Mouse (Mus musculus): ENCODE data around the gene Lrit2. TPM values are rescaled to one million over a fixed set of nuclear protein-coding genes. Genes with fewer than 3 reads are reported as not detected.

Gene Lrit2
- not detected for total RNA-seq (2021)

DNA sequence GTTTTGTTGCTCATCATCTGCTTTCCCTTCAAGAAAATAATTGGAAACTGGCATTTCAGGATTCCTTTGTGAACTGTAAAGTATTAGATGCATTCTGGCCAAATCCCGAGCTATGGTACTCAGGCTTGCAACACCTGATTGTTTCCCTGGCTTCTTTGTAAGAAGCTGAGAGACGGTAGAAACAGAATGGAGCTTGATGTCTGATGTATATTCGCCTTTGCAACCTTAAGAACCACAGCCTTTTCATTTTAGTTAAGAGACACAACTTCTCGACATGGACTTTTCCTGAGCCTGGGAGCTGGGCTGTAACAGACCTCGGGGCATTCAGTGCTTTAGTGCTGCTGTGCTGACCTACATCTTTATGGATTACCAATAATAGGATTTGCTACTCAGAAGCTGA is at the start of gene Lrit2:
Gene Lrit2 (plus strand): TSS at position 301 of the 400 bp plus-strand sequence.
- no peak for DNase-seq

DNA sequence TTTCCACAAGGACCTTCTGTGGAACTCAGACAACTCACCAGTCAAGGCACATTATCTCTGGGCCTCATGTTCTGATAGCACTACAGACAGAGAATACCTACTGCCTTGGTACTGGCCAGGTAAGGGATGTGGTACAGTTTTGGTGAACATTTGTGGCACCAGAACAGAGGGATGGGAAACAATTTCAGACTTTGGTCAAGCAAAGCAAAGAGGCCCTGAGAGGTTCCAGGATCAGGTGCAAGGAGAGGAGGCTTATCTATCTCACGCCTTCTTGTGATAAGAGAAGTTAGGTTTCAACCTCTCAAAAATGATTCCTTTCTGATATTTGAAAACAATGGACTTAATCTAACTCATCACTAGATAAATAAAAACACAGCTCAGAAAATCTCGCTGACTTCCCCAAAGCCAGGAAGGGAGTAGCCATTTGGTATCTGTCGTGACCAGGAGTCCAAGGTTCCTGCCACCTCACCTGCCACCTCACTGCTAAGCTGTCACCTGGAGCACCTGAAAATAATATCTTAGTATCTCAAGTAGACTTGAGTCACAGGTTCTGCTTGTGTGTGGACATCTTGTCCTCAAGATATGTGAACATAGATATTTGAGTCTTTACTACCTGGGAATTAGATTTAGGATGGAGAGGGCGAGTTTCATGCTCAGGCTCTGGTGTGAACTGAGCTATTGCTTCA is 40.3 kb upstream of the Lrit2 start:
- no peak for DNase-seq

DNA sequence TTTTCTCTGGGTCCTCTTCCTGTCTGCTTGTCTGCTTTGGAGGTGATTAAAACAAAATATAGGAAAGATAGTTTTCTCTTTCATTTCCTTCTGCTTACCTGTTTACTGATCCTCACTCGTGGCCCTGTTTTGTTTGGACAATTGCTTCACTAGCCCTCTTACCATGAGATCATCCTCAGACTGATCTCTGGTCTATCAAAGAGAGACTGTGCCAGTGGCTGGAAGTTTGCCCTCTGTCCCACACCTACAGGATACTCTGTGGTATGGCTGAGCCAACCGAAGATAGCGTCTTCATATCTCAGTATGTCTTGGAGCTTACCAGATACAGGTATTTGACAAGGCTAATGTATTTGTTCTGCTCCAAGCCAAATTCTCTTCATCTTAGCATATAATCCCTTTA is 39.8 kb upstream of the Lrit2 start:
- DNase-seq: no peak

GRCm38 (mm10) chr14:37028555-37028954 is 39.2 kb upstream of the Lrit2 start:
- no peak for DNase-seq

DNA sequence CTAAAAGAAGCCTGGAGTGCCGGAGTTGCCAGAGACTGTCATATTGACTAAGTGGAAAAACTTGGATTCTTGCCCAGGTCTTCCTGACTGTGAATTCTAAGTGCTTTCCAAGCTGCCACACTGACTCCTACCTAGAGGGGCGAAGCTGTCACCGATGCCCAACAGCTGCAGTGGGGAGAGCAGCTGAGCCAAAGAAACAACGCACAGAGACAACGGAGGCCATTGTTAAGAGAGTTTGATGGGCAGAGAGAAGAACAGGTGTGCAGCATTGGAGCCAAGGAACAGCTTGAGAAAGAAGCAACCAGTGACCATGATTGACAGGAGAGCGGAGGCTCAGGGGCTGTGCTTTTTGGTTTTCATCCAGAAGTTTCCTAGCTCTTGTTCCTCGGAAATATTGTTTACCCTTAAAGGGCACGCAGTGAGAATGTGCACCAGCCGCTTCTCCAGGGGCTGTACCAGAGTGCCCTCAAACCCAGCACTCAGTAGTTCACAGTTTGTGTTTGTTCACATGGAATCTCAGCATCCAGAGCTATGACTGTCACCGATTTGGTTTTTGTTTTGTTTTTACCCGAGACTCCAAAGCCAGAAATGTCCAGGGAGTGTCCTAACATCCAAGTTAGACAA is 35.1 kb upstream of the Lrit2 start:
- DNase-seq: no peak

- peak; percentile 74 for DNase-seq
Observed at GRCm38 (mm10) chr14:37033241-37033640, 34.5 kb upstream of the Lrit2 start.

- no peak for DNase-seq
Observed at GRCm38 (mm10) chr14:37034432-37034831, 33.3 kb upstream of the Lrit2 start.

DNA sequence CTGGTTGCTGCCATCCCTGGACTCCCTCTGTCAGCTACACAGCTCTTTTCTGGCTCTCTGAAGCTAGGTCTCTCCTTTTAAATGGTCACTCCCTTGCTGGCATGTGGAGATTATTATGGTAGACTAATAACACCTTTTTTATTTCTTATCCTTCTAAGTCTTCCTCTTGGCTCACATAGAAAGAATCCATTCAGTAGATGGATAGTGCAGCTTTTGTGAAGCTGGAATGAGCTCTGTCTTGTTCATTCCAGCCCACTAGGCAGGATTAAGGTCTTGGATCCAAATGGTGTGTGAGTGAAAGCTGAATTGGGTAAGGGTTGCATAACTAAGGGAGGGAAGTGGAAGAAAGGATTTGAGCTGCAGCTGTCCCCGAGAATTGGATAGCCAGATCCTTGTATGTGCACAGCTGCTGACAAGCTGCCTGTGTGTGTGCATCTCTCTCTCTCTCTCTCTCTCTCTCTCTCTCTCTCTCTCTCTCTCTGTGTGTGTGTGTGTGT is 18.8 kb upstream of the Lrit2 start, which contains the start of gene Rgr:
Gene Rgr (minus strand): TSS at position 51 of the 497 bp plus-strand sequence.
- DNase-seq: no peak

DNA sequence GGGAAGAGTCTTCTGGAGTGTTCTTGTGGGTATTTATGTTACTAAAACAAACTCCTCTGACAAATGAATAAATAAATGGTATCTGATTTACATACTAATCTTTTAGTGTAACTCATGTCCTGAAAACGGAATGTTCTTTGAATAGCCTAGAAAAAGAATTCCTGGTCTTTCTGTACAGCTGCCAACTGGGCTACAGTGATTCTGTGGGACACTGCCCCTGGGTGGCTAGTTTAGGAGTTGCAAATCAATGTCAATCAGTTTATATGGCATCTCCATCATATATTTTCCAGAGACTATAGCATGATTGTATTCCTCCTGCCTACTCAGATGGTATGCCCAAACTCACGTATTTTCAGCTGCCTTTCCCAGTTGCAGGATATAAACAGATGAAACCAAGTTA is 2.9 kb upstream of the Lrit2 start:
- DNase-seq: no peak

GRCm38 (mm10) chr14:37066636-37067035 is 1.1 kb upstream of the Lrit2 start:
- no peak for DNase-seq

GRCm38 (mm10) chr14:37068516-37068915 is 787 bp downstream of the Lrit2 start:
- peak; percentile 80 for DNase-seq

DNA sequence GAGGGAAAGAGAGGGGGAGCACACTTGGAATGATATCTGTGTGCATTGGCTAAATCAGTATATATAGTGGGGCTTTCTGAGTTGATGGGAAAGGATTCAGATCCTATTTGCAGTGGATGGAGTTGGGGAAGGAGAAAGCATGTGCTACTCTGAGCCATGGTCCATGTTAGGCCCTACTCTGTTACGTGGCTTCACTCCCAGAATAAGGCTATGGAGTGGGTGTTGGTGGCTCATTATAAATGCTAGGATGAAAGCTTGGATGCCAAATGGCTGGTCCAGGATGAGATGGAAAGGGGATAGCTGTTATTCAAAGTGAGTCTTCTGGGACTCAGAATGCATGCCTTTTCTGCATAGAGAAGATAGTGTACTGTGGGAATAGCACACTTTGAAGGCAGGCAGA is 13.0 kb downstream of the Lrit2 start:
- no peak for DNase-seq

GRCm38 (mm10) chr14:37083755-37084154 is 16.0 kb downstream of the Lrit2 start:
- no peak for DNase-seq

- no peak for DNase-seq
Observed at GRCm38 (mm10) chr14:37094436-37094835, 26.7 kb downstream of the Lrit2 start.

DNA sequence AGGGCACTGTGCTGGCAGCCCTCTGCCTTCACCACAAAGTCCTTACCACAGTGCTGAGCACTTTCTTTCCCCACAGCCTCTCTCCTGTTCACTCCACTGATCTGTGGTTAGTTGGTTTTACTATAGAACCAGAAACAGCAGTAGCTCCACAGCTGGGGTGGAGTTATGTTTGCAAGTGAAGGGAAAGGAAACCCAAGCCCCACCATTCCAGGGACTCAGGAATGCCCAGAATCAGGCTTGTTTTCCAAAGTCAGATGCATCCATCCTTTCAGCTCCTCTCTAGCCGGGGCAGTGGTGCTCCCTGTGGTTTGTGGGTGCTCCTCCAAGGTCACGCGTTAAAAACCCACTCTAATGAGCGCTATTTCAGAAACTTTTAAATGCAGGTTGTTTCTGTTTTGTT is 27.8 kb downstream of the Lrit2 start:
- no peak for DNase-seq

GRCm38 (mm10) chr14:37097956-37098530 is 30.3 kb downstream of the Lrit2 start, which contains the start of gene Cdhr1:
Gene Cdhr1 (minus strand): TSS chr14:37098347.
- peak; percentile 8 for DNase-seq

- DNase-seq: no peak
Observed at GRCm38 (mm10) chr14:37101531-37101930, 33.8 kb downstream of the Lrit2 start.

DNA sequence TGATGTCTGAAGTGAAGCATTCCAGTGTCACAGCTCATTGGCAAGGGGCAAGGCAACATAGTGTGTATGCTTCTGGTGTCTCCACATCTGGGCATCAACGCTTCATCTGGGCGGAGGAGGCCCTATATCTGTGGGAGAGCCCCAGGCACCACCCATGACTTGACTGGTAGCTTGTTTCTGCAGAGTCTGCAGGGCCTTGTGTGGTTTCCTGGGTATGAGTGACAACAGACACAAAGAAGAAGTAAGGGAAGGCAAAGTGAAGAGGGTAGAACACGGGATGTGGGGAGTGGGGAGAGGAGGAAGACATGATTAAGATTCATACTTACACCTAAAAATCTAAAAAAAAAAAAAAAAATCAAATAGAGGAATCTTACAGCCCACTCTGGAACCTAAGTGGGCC is 34.8 kb downstream of the Lrit2 start:
- no peak for DNase-seq

DNA sequence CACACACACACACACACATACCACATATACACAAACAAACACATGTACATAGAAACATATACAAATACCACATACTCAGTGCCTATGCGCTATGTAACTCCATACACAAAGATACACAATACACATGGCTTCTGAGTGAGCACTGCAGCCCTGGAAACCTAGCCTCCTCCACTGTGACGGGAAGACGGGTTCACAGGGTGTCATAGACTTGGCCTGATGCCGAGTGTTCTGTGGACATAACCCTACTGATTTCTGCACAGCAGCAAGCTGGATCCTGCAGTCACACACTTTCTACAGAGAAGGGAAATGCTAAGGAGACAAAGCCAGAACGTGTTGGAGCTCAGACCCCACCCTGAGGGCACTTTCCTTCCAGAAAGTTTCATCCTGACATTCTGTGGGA is 37.0 kb downstream of the Lrit2 start:
- peak; percentile 65 for DNase-seq

- DNase-seq: peak; percentile 34
Observed at GRCm38 (mm10) chr14:37105846-37106245, 38.1 kb downstream of the Lrit2 start.

DNA sequence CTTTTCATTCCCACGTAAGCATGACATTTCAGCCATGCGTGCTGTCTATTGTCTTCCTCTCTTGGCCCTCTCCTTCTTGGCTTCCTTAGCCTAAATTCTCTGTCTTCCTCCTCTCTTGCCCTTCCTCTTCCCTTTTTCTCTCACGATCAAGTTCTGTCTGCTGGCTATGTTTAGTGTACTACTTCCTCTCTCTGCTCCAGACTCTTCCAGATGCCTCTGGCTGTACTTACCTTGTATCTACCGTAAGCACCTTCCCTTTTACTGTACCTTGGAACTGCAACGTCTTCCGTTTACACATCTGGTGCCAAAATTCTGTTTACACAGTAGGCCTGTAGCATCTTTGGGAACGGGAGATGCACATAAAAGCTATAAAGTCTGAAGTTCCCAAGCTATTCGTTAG is 41.7 kb downstream of the Lrit2 start:
- no peak for DNase-seq

- DNase-seq: no peak
Observed at GRCm38 (mm10) chr14:37109975-37110374, 42.2 kb downstream of the Lrit2 start.

DNA sequence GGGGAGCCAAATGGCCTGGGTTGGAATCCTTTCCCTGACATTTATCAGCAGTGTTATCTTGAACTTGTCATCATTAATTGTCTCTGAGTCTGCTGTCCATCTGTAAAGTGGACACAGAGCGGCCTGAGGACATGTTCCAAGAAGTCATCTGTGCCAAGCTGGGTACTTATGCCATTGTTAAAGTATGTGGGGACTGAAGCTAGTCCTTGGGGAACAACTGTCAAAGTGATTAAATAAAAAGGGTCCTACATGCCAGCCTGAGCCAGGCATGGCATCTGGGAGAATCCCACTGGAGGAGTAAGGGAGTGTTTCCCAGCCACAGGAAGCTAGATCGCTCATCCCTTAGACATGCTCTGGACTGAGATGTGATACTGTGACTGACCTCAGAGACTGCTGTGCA is 42.7 kb downstream of the Lrit2 start:
- DNase-seq: no peak

DNA sequence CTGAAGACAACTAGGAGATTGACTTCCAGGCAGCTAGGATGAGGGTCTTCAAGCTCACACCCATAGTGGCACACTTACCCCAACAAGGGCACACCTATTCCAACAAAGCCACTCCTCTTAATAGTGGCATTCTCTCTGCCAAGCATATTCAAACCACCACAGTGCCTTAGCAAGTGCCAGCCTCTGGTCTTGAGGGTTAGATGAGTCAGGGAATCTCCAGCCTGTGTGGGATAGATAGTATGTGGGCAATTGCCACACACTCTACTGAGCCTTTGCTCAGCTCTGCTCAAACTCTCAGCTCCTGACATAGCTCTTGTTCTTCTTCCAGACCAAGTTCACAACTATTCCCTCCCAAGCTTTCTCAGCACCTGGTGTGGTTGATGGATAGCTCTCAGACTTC is 43.6 kb downstream of the Lrit2 start:
- DNase-seq: no peak
